ENCODE assay signal across 17 mouse cellular contexts in genomic region chr5:141374797-141375196, GRCm38 (mm10).
"Had no signal": no experiment of that assay in that cellular context is flagged by ENCODE, and none has a peak within 500 bp of the region (broad histone marks: within the 10 kb centered on the region; RNA-seq: fewer than 3 reads in every experiment).

No protein-coding gene starts in this region.

- H3K36me3 ChIP-seq: liver, embryonic 15.5 days; lung, embryonic 15.5 days; midbrain, embryonic 12.5 days; neural tube, embryonic 12.5 days; stomach, embryonic 15.5 days had no signal

- H3K9me3 ChIP-seq: liver, embryonic 15.5 days; lung, embryonic 15.5 days; midbrain, embryonic 12.5 days; neural tube, embryonic 12.5 days; stomach, embryonic 15.5 days had no signal

- ATAC-seq: liver, postnatal 0 days; lung, postnatal 0 days had no signal

- H3K4me1 ChIP-seq: liver, embryonic 15.5 days; lung, embryonic 15.5 days; megakaryocyte, embryonic 14.5 days had no signal

- H3K9ac ChIP-seq: liver, embryonic 15.5 days; liver, postnatal 0 days; lung, embryonic 15.5 days; midbrain, embryonic 12.5 days; neural tube, embryonic 12.5 days; stomach, embryonic 15.5 days had no signal

- H3K4me2 ChIP-seq: liver, embryonic 15.5 days; lung, embryonic 15.5 days; midbrain, embryonic 12.5 days; neural tube, embryonic 12.5 days; stomach, embryonic 15.5 days had no signal

- DNase-seq: liver, postnatal 0 days; lung, adult 2 months; lung, postnatal 14 days; lung, postnatal 36 days; midbrain, embryonic 14.5 days; right cerebral cortex, postnatal 14 days; thymus, postnatal 14 days; thymus, postnatal 36 days had no signal

- H3K27ac ChIP-seq: liver, embryonic 15.5 days; lung, embryonic 15.5 days; macrophage; midbrain, embryonic 12.5 days; neural tube, embryonic 12.5 days; stomach, embryonic 15.5 days; stomach, postnatal 0 days had no signal

- H3K4me3 ChIP-seq: liver, embryonic 15.5 days; lung, embryonic 15.5 days; megakaryocyte, embryonic 14.5 days; midbrain, embryonic 12.5 days; neural tube, embryonic 12.5 days; stomach, embryonic 15.5 days had no signal

- H3K27me3 ChIP-seq: liver, embryonic 15.5 days; lung, embryonic 15.5 days; megakaryocyte, embryonic 14.5 days; midbrain, embryonic 12.5 days; neural tube, embryonic 12.5 days; stomach, embryonic 15.5 days had no signal
